Mouse (Mus musculus) thymus, postnatal 4 days (tissue): ENCODE results near the gene Zfp592.

Source experiments
- DNase-seq: peaks from one replicate; pipeline ENCODE4 v3.0.0; 2021

Zfp592 gene

DNA sequence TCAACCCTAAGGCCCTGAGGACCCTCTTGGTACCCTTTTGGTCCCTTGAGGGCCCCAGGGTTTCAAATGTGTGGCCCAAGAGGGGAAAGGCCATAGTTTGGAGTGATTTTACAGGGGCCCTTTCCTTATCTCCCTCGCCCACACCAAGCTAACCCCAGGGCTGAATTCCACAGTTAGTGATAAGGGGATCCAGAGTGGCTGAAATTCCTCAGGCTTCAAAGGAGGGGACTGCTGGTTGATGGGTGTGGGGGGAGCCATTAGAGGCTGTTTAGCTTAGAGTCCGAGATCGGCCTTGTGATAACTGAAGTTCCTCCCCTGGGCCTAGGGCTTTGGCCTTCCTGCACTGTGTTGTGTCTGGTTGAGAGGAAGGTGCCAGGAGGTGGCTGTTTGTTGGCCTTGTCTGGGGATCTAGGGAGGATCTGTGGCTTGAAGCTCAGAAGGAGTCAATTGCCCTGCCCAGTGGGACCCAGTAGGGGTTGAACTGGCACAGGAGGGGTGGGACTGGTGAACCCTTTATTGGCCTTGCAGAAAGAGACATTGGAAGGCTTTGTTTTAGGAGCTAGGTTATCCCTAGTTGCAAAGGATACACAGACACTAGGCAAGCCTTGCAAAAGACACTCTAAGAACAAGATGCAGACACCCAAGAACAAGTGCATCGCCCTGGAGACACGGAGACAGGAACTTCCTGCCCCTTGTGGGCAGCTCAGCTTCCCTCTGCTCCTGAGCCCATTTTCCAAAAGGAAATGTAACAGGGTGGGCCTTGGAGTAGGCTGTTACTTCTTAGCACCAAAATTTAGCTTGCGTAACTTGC is 64.6 kb downstream of the Zfp592 start:
- no peak for DNase-seq

DNA sequence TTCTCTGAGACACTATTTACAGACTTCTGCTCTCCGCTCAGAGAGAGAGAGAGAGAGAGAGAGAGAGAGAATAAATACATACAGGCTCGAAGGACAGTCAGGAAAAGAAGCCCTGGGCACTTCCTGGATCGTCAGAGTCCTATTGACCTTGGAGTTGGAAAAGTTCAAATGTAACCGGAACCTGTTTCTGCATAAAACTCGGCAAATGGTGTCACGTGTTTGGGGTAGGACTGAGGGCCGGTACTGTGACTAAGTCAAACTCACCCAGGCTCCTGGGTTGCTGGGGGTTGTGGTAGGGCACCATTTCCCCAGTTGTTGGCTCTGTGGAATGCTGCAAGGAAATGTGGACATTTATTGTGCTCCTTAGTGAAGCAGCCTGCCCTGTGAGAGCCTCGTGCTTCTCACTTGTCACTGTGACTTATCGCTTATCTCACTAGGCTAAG is 65.3 kb downstream of the Zfp592 start:
- DNase-seq, result no peak

DNA sequence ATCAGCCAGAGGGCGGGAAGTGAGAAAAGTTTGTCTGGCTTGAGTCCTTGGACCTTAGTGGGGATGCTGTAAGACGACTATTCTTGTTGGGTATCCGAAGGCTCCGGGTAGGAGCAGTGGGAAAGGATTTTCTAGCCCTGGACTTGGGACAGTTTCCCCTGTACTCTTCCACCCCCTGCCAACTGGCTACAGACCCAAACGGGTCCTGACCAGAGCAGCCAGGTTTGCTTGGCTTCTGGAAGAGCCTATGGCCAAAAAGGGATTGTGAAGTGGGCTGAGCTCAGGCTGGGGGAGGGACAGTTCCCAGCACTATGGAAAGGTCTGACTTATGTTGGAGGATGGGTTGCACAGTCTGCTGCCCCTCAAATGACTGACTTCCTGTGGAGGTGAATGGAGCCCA is 65.9 kb downstream of the Zfp592 start:
- no peak for DNase-seq

DNA sequence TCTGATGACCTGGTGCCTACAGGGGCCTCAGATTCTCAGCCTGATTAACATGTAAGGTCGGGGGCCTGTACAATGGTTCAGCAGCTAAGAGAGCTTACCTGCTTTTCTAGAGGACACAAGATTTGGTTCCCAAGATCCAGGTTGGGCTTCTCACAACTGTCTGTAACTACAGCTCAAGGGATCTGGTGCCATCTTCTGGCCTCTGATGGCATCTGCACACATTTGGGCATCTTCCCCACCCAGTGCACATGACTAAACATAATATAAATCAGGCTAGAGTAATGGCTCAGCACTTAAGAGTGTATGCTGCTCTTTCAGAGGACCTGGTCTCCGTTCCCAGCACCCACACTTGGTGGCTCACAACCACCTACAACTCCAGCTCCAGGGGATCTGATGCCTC is 67.4 kb downstream of the Zfp592 start:
- peak; percentile 77 for DNase-seq

DNA sequence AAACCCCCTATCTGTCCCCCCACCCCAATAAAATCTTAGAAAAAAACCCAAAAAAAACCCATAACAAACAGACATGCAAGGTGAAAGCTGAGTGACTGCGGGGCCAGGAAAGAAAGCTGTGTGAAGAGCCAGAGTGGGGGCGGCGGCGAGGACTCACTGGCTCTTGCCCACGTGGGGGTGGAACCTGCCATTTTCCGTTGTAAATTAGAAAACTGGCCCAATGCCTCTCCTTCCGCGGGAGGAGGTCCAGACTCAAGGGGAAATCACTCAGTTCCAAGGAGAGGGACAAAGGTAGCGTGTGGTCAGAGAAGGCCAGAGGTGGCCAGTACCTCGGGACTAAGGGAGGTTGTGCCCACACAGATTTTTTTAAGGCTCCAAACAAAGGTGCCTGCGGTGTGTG is 68.5 kb downstream of the Zfp592 start:
- DNase-seq, result no peak

DNA sequence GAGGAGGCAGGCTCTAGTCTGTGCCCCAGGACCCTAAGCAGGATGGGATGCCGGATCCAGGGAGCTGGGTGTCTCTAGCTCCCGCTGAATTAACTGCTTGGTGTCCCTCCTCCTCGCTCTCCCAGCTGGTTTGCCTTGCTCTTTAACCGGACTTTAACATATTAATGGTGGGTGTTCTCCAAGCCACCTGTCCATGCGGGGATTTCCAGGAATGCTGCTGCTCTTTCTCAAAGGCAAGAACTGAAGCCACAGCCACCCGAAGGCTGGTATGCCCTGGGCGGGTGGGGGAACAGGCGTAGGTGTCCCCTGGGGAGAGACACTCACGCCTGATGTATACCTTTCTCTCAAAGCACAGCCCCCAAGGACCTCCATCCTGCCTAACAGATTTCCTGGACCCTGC is 69.9 kb downstream of the Zfp592 start:
- DNase-seq, result no peak

DNA sequence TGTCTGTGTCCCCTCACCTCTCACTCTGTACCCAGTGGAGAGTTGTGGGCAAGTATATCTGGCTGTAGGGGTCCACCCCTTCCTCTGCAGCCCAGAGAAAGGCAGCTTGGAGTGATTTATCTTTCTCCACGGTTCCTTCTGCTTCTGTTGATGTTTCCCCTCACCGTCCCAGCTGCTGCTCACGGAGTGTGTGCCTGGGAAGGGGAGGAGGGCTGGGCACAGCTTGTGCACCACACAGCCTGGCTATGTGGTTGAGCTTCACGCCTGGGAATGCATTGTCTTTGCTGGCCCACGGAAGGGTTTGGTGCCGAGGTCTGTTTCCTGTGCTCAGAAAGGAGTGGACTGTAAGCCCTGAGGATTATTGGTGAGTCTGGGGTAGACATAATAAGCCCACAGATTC is 73.2 kb downstream of the Zfp592 start:
- DNase-seq, result no peak

DNA sequence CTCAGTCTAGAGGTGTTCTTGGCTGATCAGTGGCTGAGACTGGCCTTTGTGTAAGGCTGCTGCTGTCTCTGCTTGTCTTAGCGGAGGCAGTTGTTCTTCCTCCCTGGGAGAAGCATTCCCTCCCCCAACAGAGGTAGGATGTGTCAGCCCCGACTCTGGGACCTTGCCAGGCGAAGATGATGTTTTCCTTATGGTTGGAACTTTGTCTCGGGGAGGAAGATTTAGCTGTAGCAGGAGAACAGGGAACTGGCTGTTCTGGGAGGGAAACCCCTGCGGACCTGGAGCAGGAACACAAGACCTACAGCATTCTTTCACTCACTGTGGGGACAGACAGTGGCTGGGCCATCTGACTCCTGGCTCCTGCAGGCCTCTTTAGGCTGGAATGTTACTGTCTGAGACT is 79.0 kb downstream of the Zfp592 start:
- no peak for DNase-seq

DNA sequence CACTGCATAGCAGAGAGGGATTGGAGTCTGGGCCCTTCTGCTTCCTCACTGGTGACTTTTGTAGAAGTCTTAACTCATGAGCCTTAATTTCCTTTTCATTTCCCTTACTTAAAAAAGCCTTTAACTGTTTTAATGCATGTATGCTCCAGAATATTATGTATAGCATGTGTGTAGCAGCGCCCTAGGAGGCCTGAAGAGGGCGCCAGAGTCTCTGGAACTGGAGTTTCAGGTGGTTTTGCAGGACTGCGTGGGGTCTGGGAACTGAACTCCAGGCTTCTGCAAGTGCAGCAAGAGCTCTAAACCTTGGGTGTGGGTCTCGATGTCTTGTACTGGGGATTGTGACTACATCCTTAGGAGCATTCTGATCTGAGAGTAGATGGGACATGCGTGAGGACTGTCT is 79.8 kb downstream of the Zfp592 start:
- peak; percentile 60 for DNase-seq

DNA sequence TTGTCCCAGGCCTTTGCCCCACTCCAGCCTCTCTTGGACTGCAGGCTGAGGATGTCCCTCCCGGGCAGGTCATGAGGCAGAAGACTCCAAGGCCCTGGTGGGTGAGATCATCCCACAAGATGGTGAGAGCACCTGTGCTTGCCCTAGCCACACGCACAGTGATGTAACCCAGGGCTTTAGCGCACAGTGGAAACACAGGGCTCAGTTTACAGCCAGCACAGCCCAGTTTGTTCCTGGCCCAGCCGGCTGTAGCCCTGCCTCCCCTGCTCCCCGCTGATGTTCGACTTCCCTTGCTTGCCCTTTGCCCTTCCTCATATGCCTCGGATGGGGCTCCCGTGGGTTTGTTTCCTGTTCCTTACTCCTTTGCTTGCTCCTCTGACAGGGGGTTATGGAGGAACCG is 81.1 kb downstream of the Zfp592 start:
- peak; percentile 65 for DNase-seq

DNA sequence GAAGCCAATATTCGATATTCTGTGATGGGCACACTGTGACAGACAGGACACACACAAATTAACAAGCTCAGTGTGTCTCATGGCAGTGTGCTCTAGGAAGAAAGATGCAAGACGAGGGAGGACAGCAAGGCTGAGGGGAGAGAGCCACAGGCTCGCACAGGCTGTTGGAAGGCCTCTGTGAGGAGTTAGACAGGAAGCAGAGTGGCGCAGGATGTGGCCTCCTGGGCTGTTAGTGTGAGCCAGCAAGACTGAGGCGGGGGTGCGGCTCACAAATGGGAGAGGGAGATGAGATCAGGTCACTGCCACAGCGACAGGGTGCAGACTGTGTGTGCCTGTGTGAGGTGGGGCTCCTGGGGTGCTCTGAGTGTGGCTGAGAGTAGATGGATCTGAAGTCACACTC is 81.8 kb downstream of the Zfp592 start:
- DNase-seq, result peak; percentile 84

DNA sequence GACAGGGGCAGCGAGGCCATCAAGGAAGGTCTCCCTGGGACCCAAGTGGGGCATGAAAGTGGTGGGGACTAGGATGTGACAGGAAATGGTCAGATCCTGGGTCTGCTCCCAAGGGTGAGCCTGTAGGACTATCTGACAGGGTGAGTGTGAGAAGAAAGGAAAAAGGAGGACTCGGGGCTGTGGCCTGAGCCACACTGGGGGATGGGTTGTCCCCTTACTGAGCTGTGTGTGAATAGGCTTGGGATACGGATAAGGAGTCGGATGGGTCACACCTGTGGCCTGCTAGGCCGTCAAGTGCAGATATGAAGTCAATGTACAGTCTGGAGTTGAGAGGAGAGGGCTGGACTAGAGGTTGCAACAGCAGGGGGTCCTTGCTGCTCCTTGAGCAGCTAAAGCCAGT is 82.3 kb downstream of the Zfp592 start:
- DNase-seq, result no peak

DNA sequence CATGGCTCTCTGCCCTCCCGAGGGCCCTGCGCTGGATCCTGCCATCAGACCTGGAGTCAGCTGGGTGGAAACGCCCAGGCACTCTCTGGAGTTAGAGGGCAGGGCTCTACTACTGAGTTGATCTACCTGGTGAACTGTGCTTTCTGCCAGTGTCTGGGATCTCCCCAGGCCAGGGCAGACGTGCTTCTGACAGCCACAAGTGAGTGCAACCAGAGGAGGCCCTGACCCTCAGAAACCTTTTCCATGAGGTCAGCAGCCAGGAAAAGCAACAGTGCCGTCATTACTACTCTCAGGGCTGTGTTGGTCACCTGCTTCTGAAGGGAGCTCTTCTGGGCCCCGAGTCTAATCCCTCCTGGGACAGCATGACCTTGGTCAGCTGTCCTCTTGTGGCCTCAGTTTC is 83.5 kb downstream of the Zfp592 start:
- no peak for DNase-seq

DNA sequence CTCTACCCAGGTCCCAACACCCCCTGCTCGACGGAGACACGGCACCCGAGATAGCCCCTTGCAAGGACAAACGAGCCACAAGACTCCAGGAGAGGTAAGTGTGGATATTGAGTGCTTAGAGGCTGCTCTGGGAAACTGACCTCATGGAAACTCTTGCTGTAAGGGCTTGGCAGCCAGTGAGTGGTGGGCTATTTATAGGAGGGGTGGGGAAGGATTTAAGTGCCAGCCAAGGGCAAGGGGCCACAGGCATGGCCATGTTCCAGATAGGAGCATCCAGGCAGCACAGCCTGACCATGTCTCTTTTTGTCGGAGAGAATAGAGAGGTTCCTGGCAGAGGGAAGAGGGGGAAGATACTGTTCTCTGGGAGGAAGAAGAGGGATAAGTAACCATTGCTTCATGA is 85.3 kb downstream of the Zfp592 start:
- no peak for DNase-seq

DNA sequence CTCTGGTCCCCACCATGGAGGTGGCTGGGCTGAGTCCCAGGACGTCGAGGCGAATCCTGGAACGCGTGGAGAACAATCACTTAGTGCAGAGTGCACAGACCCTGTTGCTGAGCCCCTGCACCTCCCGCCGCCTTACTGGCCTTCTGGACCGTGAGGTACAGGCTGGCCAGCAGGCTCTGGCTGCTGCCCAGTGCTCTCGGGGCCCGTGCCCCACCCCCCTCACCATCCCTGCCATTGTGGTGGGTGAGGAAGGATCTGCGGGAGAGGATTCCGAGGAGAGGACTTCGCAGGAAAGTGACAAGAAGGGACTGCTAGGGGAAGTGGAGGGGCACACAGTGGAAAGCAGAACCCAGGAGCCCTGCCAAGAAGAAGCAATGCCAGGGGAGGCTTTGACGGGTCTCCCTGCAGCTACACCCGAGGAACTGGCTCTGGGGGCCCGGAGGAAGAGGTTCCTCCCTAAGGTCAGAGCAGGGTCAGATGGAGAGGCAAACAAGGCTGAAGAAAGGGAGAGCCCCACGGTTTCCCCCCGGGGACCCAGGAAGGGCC is 100.0 kb downstream of the Zfp592 start:
- DNase-seq, result no peak

DNA sequence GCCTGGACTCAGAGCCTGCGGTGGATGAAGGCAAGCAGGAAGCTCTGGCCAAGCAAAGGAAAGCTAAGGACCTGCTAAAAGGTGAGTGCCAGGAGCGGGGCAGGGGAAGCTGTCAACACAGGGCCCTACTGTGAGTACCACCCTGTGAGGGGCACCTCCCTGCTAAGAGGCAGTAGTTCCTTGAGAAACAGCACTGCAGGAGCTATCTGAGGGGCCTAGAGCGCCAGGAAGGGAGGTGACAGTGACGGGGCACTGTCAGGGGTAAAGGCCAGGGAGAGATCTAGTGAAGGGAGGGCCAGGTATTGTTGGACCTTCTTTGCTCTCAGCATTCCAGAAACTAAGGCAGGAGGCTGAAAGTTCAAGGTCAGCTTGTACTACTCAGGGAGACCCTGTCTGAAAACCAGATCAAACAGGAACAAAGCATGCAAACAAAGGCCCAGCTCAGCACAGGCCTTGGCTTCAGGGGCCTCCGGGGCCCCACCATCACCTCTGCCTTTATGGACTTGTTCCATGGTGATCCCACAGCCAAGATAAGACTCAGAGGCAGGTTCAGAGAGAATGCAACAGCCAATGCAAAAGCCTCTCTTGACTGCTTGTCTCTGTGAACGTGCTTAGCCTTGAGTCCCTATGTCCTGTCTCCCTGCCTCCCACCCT is 100.8 kb downstream of the Zfp592 start:
- no peak for DNase-seq
